Mouse (Mus musculus) C2C12 (cell line): ENCODE measurements around the gene Uap1l1.
A peak's percentile ranks its signal among the peaks of the same experiment; 100 is the strongest.

ENCODE experiments used
- CEBPB ChIP-seq: IDR thresholded peaks from one replicate; pipeline ENCODE4 v1.6.1; 2011; ENCODE audit warnings: low read depth, mild to moderate bottlenecking, control low read depth, moderate library complexity
- CTCF ChIP-seq: IDR thresholded peaks from one replicate; pipeline ENCODE4 v1.5.1; 2011; ENCODE audit not compliant: control insufficient read depth, insufficient read depth, insufficient read length
- FOSL1 ChIP-seq: IDR thresholded peaks from one replicate; pipeline ENCODE4 v1.8.0; 2011; ENCODE audit warnings: mild to moderate bottlenecking, low read length; ENCODE audit not compliant: poor library complexity, insufficient read depth, severe bottlenecking
- MAX ChIP-seq: IDR thresholded peaks from one replicate; pipeline ENCODE4 v1.6.1; 2011; ENCODE audit warnings: mild to moderate bottlenecking, control low read depth

- TF ChIP-seq CEBPB (no peak), CTCF (peak; percentile 50), MAX (peak; percentile 42), FOSL1 (no peak)
These were observed 37.0 kb upstream of the Uap1l1 start for GRCm38 (mm10) chr2:25402377-25402971.
